8 mouse cellular contexts compared by ENCODE assay signal in the genomic region with DNA sequence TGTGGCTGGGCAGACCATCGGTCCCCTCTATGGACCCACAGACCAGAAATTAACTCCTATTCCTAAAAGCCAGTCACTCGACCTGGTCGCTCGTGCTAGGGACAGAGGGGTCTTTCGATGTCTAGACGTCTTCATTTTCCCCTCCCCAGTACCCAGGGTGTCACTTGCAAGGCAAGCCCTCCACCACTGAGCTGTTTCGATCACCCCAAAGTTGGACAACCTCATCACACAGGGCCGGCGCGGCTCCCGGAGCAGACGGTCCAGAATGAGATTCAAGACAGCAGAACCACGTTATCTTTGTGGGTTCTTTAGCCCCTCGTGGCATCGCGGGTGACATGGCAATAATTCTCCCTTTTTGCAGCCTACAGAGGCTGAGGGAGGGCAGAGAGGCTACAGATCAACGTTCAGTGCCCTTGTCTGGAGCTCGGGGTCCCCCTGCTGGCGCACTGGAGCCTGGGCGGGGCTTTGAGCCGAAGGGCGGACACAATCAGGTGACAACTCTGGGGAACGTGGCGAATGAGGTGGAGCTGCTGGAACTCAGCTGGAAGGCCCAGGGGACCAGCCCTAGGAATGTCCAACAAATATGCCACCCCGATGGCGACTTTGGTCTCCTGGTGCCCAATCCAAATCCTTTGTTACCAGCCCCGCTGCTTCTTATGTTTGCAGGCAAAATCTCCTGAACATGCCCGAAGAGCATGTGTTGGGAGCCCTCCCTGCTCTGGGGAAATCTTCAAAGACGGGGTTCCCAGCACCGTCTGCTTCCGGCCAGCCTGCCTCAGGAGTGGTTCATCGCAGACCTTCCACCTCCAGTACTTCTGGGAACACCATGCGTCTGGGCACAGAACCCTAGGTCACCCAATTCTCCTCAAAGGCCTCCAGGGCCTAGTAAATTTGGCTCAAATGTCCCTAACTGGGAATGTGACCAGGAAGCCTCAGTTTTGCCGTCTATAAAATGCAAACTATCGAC. TPM values are rescaled to one million over a fixed set of nuclear protein-coding genes. Genes with fewer than 3 reads are reported as not detected.
DNase-seq lines count a peak whose midpoint lies in the region; ATAC-seq and TF ChIP-seq lines count a peak whose summit lies in the region.

No protein-coding gene starts in this region.

- H3K9me3 ChIP-seq in forebrain, embryonic 12.5 days: no peaks in the 10 kb centered on the region
- H3K9me3 ChIP-seq in heart, postnatal 0 days (replicated peaks; ENCODE audit: control insufficient read depth, low read length): no peaks in the 10 kb centered on the region
- H3K9me3 ChIP-seq in liver, embryonic 15.5 days (replicated peaks): no peaks in the 10 kb centered on the region
- H3K9me3 ChIP-seq in neural tube, embryonic 12.5 days: no peaks in the 10 kb centered on the region
- H3K9me3 ChIP-seq in stomach, postnatal 0 days (ENCODE audit: control insufficient read depth, low read length): no peaks in the 10 kb centered on the region

- no peak overlapping the region for H3K27ac ChIP-seq in forebrain, embryonic 12.5 days
- no peak overlapping the region for H3K27ac ChIP-seq in heart, postnatal 0 days (ENCODE audit: low read depth)
- no peak overlapping the region for H3K27ac ChIP-seq in liver, embryonic 15.5 days (replicated peaks)
- no peak overlapping the region for H3K27ac ChIP-seq in neural tube, embryonic 12.5 days
- peak overlapping the region; percentile 69 for H3K27ac ChIP-seq in stomach, postnatal 0 days (replicated peaks)

- ATAC-seq in forebrain, embryonic 12.5 days (ENCODE audit: low FRiP score): peak; percentile 83
- peak; percentile 92 for ATAC-seq in heart, postnatal 0 days (ENCODE audit: insufficient read depth, low read depth)
- peak; percentile 67 for ATAC-seq in liver, embryonic 15.5 days (ENCODE audit: insufficient read depth)
- ATAC-seq in neural tube, embryonic 12.5 days (ENCODE audit: low FRiP score, low read depth): peak; percentile 78
- ATAC-seq in stomach, postnatal 0 days (ENCODE audit: low FRiP score, low TSS enrichment): peak; percentile 88

- peak; percentile 85 for TF ChIP-seq CTCF in C2C12 (IDR thresholded peaks at IDR 0.05; ENCODE audit: control insufficient read depth, insufficient read depth, insufficient read length)
- TF ChIP-seq CTCF in heart, postnatal 0 days (IDR thresholded peaks at IDR 0.05; ENCODE audit: low read depth): peak; percentile 98
- peak; percentile 98 for TF ChIP-seq CTCF in stomach, postnatal 0 days (IDR thresholded peaks at IDR 0.05; ENCODE audit: low read depth)

- no peak overlapping the region for H3K9ac ChIP-seq in forebrain, embryonic 12.5 days
- H3K9ac ChIP-seq in heart, postnatal 0 days (replicated peaks; ENCODE audit: low read depth, low read length): no peak overlapping the region
- H3K9ac ChIP-seq in liver, embryonic 15.5 days: no peak overlapping the region
- peak overlapping the region; percentile 29; the same call in 1 of the 2 replicates for H3K9ac ChIP-seq in neural tube, embryonic 12.5 days
- H3K9ac ChIP-seq in stomach, postnatal 0 days (ENCODE audit: low read length): no peak overlapping the region

- H3K4me3 ChIP-seq in C2C12 (ENCODE audit: insufficient read depth, poor library complexity, severe bottlenecking): no peak overlapping the region
- H3K4me3 ChIP-seq in forebrain, embryonic 12.5 days (replicated peaks): peak overlapping the region; percentile 14; the same call in 1 of the 2 replicates
- H3K4me3 ChIP-seq in heart, postnatal 0 days (ENCODE audit: low read depth, low read length): no peak overlapping the region
- H3K4me3 ChIP-seq in liver, embryonic 15.5 days (replicated peaks): no peak overlapping the region
- no peak overlapping the region for H3K4me3 ChIP-seq in neural tube, embryonic 12.5 days
- no peak overlapping the region for H3K4me3 ChIP-seq in stomach, postnatal 0 days (ENCODE audit: low read depth, low read length)

- H3K79me2 ChIP-seq in C2C12 (ENCODE audit: control insufficient read depth, insufficient read depth): no peaks in the 10 kb centered on the region

- 24% methylated on average over 35 of the region's 35 CpGs for WGBS in forebrain, embryonic 12.5 days
- WGBS in heart, postnatal 0 days: 24% methylated on average over 35 of the region's 35 CpGs
- 17% methylated on average over 35 of the region's 35 CpGs for WGBS in liver, embryonic 15.5 days (ENCODE audit: insufficient replicate concordance)
- 24% methylated on average over 35 of the region's 35 CpGs for WGBS in neural tube, embryonic 12.5 days
- WGBS in stomach, postnatal 0 days: 21% methylated on average over 35 of the region's 35 CpGs

- H3ac ChIP-seq in C2C12 (ENCODE audit: control insufficient read depth, insufficient read length, low read depth): no peak overlapping the region

- H3K36me3 ChIP-seq in C2C12 (ENCODE audit: control insufficient read depth, insufficient read depth): no peaks in the 10 kb centered on the region
- no peaks in the 10 kb centered on the region for H3K36me3 ChIP-seq in forebrain, embryonic 12.5 days (replicated peaks)
- no peaks in the 10 kb centered on the region for H3K36me3 ChIP-seq in heart, postnatal 0 days (replicated peaks; ENCODE audit: control insufficient read depth, insufficient read depth, low read length)
- no peaks in the 10 kb centered on the region for H3K36me3 ChIP-seq in liver, embryonic 15.5 days (replicated peaks)
- H3K36me3 ChIP-seq in neural tube, embryonic 12.5 days: no peaks in the 10 kb centered on the region
- no peaks in the 10 kb centered on the region for H3K36me3 ChIP-seq in stomach, postnatal 0 days (ENCODE audit: control insufficient read depth, insufficient read depth, low read length)

- no peaks in the 10 kb centered on the region for H3K79me3 ChIP-seq in C2C12 (ENCODE audit: low read depth)

- H3K4me1 ChIP-seq in forebrain, embryonic 12.5 days: peaks cover 10% of the 10 kb centered on the region
- peaks cover 8% of the 10 kb centered on the region for H3K4me1 ChIP-seq in heart, postnatal 0 days (ENCODE audit: control insufficient read depth, insufficient read depth)
- H3K4me1 ChIP-seq in liver, embryonic 15.5 days (replicated peaks): peaks cover 13% of the 10 kb centered on the region; the same call in 1 of the 2 replicates
- peaks cover 7% of the 10 kb centered on the region for H3K4me1 ChIP-seq in neural tube, embryonic 12.5 days
- no peaks in the 10 kb centered on the region for H3K4me1 ChIP-seq in stomach, postnatal 0 days (replicated peaks; ENCODE audit: control insufficient read depth, insufficient read depth)

- peak; percentile 53 for DNase-seq in c-Kit-positive CD71-positive TER-119-negative erythroid progenitor cells, embryonic 14.5 days (ENCODE audit: low read depth)
- peak; percentile 86 for DNase-seq in heart, postnatal 0 days (ENCODE audit: low spot score)
- peak; percentile 96 for DNase-seq in kidney, postnatal 4 days
- DNase-seq in stomach, postnatal 0 days (ENCODE audit: low spot score): peak; percentile 97

- peak overlapping the region; percentile 45 for H3K4me2 ChIP-seq in forebrain, embryonic 12.5 days
- peak overlapping the region; percentile 24 for H3K4me2 ChIP-seq in heart, postnatal 0 days (ENCODE audit: low read depth, low read length)
- no peak overlapping the region for H3K4me2 ChIP-seq in liver, embryonic 15.5 days
- peak overlapping the region; percentile 53 for H3K4me2 ChIP-seq in neural tube, embryonic 12.5 days (replicated peaks)
- peak overlapping the region; percentile 21; the same call in 1 of the 2 replicates for H3K4me2 ChIP-seq in stomach, postnatal 0 days (replicated peaks; ENCODE audit: low read depth)

- H3K27me3 ChIP-seq in C2C12 (ENCODE audit: control insufficient read depth, insufficient read depth, insufficient read length): peaks cover 9% of the 10 kb centered on the region
- peaks cover 12% of the 10 kb centered on the region for H3K27me3 ChIP-seq in forebrain, embryonic 12.5 days
- no peaks in the 10 kb centered on the region for H3K27me3 ChIP-seq in heart, postnatal 0 days (ENCODE audit: control insufficient read depth, insufficient read depth, low read length)
- H3K27me3 ChIP-seq in liver, embryonic 15.5 days: no peaks in the 10 kb centered on the region
- H3K27me3 ChIP-seq in neural tube, embryonic 12.5 days (replicated peaks): no peaks in the 10 kb centered on the region; the same call in 1 of the 2 replicates
- H3K27me3 ChIP-seq in stomach, postnatal 0 days (ENCODE audit: control insufficient read depth, insufficient read depth, low read length): no peaks in the 10 kb centered on the region

- TF ChIP-seq EP300 in heart, postnatal 0 days (IDR thresholded peaks at IDR 0.05; ENCODE audit: low read depth): no peak
- TF ChIP-seq EP300 in stomach, postnatal 0 days (optimal IDR thresholded peaks at IDR 0.05): no peak

RNA-seq across cellular contexts. Expression of a gene that starts 9.0 kb away (rescaled TPM):
- 0.05 TPM for polyA plus RNA-seq in C2C12 (2012; fragmentation: generic; extraction: Trizol)
- polyA plus RNA-seq in forebrain, embryonic 12.5 days (2016; fragmentation: Nextera tagmentation; extraction: Ambion mirVana): 1.4 and 1.8 TPM in 2 replicates
- 15.5 and 29.2 TPM in 2 replicates for total RNA-seq in heart, postnatal 0 days (2014; rRNA removed; ENCODE audit: low replicate concordance)
- polyA plus RNA-seq in heart, postnatal 0 days (2015; fragmentation: Nextera tagmentation; extraction: Ambion mirVana): 11.7 and 12.9 TPM in 2 replicates
- polyA plus RNA-seq in liver, embryonic 15.5 days (2015; fragmentation: Nextera tagmentation; extraction: Ambion mirVana): 0.91 and 2.1 TPM in 2 replicates
- 5.5 TPM in 2 replicates for polyA plus RNA-seq in neural tube, embryonic 12.5 days (2016; fragmentation: Nextera tagmentation; extraction: Ambion mirVana)
- polyA plus RNA-seq in stomach, postnatal 0 days (2015; fragmentation: Nextera tagmentation; extraction: Ambion mirVana): 11.2 and 11.4 TPM in 2 replicates

RNA-seq across cellular contexts. Expression of a gene that starts 45.6 kb away (rescaled TPM):
- polyA plus RNA-seq in C2C12 (2012; fragmentation: generic; extraction: Trizol): 22.0 TPM
- polyA plus RNA-seq in forebrain, embryonic 12.5 days (2016; fragmentation: Nextera tagmentation; extraction: Ambion mirVana): 1.2 TPM in 1 of 2 replicates, not detected in the other
- not detected in 2 replicates for total RNA-seq in heart, postnatal 0 days (2014; rRNA removed; ENCODE audit: low replicate concordance)
- polyA plus RNA-seq in heart, postnatal 0 days (2015; fragmentation: Nextera tagmentation; extraction: Ambion mirVana): 0.25 and 0.31 TPM in 2 replicates
- polyA plus RNA-seq in liver, embryonic 15.5 days (2015; fragmentation: Nextera tagmentation; extraction: Ambion mirVana): 5.1 and 6.8 TPM in 2 replicates
- polyA plus RNA-seq in neural tube, embryonic 12.5 days (2016; fragmentation: Nextera tagmentation; extraction: Ambion mirVana): 35.7 and 44.8 TPM in 2 replicates
- polyA plus RNA-seq in stomach, postnatal 0 days (2015; fragmentation: Nextera tagmentation; extraction: Ambion mirVana): 2.7 and 5.0 TPM in 2 replicates

RNA-seq across cellular contexts. Expression of a gene that starts 51.0 kb away (rescaled TPM):
- polyA plus RNA-seq in C2C12 (2012; fragmentation: generic; extraction: Trizol): 1.4 TPM
- 0.15 and 0.34 TPM in 2 replicates for polyA plus RNA-seq in forebrain, embryonic 12.5 days (2016; fragmentation: Nextera tagmentation; extraction: Ambion mirVana)
- total RNA-seq in heart, postnatal 0 days (2014; rRNA removed; ENCODE audit: low replicate concordance): not detected in 2 replicates
- 0.12 TPM in 2 replicates for polyA plus RNA-seq in heart, postnatal 0 days (2015; fragmentation: Nextera tagmentation; extraction: Ambion mirVana)
- 1.5 and 3.5 TPM in 2 replicates for polyA plus RNA-seq in liver, embryonic 15.5 days (2015; fragmentation: Nextera tagmentation; extraction: Ambion mirVana)
- polyA plus RNA-seq in neural tube, embryonic 12.5 days (2016; fragmentation: Nextera tagmentation; extraction: Ambion mirVana): 8.6 and 13.0 TPM in 2 replicates
- polyA plus RNA-seq in stomach, postnatal 0 days (2015; fragmentation: Nextera tagmentation; extraction: Ambion mirVana): 1.6 and 2.2 TPM in 2 replicates
